Mouse (Mus musculus): ENCODE data around the gene Ankrd54. TPM values are rescaled to one million over a fixed set of nuclear protein-coding genes. Genes with fewer than 3 reads are reported as not detected.

Ankrd54 gene
- total and polyA plus RNA-seq, 3 experiments, result 21.8 to 38.6 (median 26.4) TPM

DNA sequence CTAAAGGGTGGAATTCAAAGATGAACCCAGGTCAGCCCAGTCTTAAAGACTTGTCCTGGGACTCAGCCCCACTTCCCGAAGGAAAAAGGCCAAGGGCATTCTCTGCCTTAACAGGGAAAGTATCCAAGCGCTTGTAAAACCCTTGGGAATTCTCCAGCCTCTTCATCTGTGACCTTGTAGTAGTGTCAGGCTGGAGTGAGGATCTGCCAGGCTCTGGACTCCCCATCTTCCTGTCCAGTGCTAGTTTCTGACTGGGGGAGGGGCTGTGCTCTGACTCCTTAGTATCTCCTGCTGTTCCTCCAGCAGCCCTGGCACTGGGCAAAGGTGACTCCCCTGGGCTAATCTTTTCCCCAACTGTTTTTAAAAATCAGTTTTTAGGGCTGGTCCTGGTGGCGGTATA lies 33.9 kb upstream of the Ankrd54 start:
- no peak overlapping the region for H3K4me3 ChIP-seq (replicated peaks in 1 of 3; ENCODE audit: low read depth in 2 of 3, low read length in 2 of 3, poor library complexity in 1 of 3)
- in situ Hi-C loops (cut with MboI; ENCODE audit: low pct_ligation_motif_present, low pct_unique_long_range_greater_than_20kb, low sequenced_read_pairs), result loop anchor here (5.0 kb wide), 1 partner anchor 41 kb away; no protein-coding TSS in a partner anchor
- no peak overlapping the region for H3K9ac ChIP-seq (ENCODE audit: insufficient read depth, low read depth)
- no peaks in the 10 kb centered on the region for H3K9me3 ChIP-seq (replicated peaks; ENCODE audit: low read length)
- no peak overlapping the region for H3K27ac ChIP-seq (ENCODE audit: insufficient read depth, low read depth)
- dilution Hi-C loops (cut with MboI; ENCODE audit: extremely low pct_ligation_motif_present, extremely low pct_unique_long_range_greater_than_20kb, low sequenced_read_pairs), result no loop called here
- no peak overlapping the region for H3K4me2 ChIP-seq (ENCODE audit: insufficient read depth, low read depth, poor library complexity, severe bottlenecking)
- DNase-seq (ENCODE audit: extremely low read depth), result no peak
- H3K79me2 ChIP-seq (replicated peaks; ENCODE audit: control insufficient read depth, extremely low read depth, insufficient read depth, poor library complexity, severe bottlenecking), result peaks cover 2% of the 10 kb centered on the region; the same call in 1 of the 2 replicates
- H3K4me1 ChIP-seq (ENCODE audit: control insufficient read depth in 1 of 2, insufficient read depth in 2 of 2), result no peaks in the 10 kb centered on the region
- peaks cover 38 to 54% of the 10 kb centered on the region in 2 experiments for H3K36me3 ChIP-seq (replicated peaks in 1 of 2; ENCODE audit: control insufficient read depth in 1 of 2, insufficient read depth in 1 of 2, low read length in 1 of 2)
- H3K27me3 ChIP-seq (replicated peaks), result no peaks in the 10 kb centered on the region
- no peak for TF ChIP-seq KAT2A (IDR thresholded peaks at IDR 0.05; ENCODE audit: insufficient replicate concordance, low read length)
- 0 out of 2 replicates have a peak, but pooled peaks have one; percentile 1 for TF ChIP-seq POLR2A (IDR thresholded peaks at IDR 0.05; ENCODE audit: low read depth, low read length)

DNA sequence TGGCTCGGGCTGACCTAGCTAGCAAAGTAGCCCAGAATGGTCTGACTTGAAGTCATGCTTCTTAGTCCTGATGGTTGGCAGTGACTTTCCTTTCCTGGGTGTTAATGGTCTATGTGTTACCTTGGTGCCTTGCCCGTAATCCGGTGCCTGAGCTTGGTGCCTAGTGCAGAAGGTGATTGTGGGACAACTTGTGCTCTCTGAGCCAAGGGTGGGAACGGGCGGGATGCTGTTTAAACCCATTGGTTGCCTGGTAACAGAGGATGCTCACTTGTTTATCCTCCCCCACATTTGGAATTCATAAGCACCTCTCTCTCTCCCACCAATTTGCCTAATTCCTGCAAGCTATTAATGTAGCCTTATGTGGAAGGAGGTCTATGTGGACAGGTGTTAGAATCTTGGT lies 32.8 kb upstream of the Ankrd54 start:
- no peaks in the 10 kb centered on the region for H3K4me1 ChIP-seq (ENCODE audit: control insufficient read depth in 1 of 2, insufficient read depth in 2 of 2)
- no peak overlapping the region for H3K27ac ChIP-seq (ENCODE audit: insufficient read depth, low read depth)
- H3K27me3 ChIP-seq (replicated peaks), result no peaks in the 10 kb centered on the region
- in situ Hi-C loops (cut with MboI; ENCODE audit: low pct_ligation_motif_present, low pct_unique_long_range_greater_than_20kb, low sequenced_read_pairs) (loop anchor here (5.0 kb wide), 1 partner anchor 42 kb away; no protein-coding TSS in a partner anchor), dilution Hi-C loops (cut with MboI; ENCODE audit: extremely low pct_ligation_motif_present, extremely low pct_unique_long_range_greater_than_20kb, low sequenced_read_pairs) (no loop called here)
- no peak for DNase-seq (ENCODE audit: extremely low read depth)
- H3K4me2 ChIP-seq (ENCODE audit: insufficient read depth, low read depth, poor library complexity, severe bottlenecking), result no peak overlapping the region
- H3K9me3 ChIP-seq (replicated peaks; ENCODE audit: low read length), result no peaks in the 10 kb centered on the region
- H3K4me3 ChIP-seq (replicated peaks in 1 of 3; ENCODE audit: low read depth in 2 of 3, low read length in 2 of 3, poor library complexity in 1 of 3), result no peak overlapping the region
- TF ChIP-seq ZKSCAN1 (IDR thresholded peaks at IDR 0.05; ENCODE audit: borderline replicate concordance, low read depth, low read length) (no peak), MYC (IDR thresholded peaks at IDR 0.05; ENCODE audit: low read depth, low read length) (no peak), PAX5 (IDR thresholded peaks at IDR 0.05; ENCODE audit: low read length) (no peak), USF2 (conservative IDR thresholded peaks at IDR 0.05; ENCODE audit: low read depth, low read length) (no peak)
- H3K9ac ChIP-seq (ENCODE audit: insufficient read depth, low read depth), result no peak overlapping the region
- H3K36me3 ChIP-seq (replicated peaks in 1 of 2; ENCODE audit: control insufficient read depth in 1 of 2, insufficient read depth in 1 of 2, low read length in 1 of 2), result peaks cover 48 to 65% of the 10 kb centered on the region in 2 experiments
- H3K79me2 ChIP-seq (replicated peaks; ENCODE audit: control insufficient read depth, extremely low read depth, insufficient read depth, poor library complexity, severe bottlenecking), result peaks cover 2% of the 10 kb centered on the region; the same call in 1 of the 2 replicates

- H3K27me3 ChIP-seq (replicated peaks), result no peaks in the 10 kb centered on the region
- H3K9me3 ChIP-seq (replicated peaks; ENCODE audit: low read length), result no peaks in the 10 kb centered on the region
- H3K4me3 ChIP-seq (replicated peaks in 1 of 3; ENCODE audit: low read depth in 2 of 3, low read length in 2 of 3, poor library complexity in 1 of 3), result no peak overlapping the region
- TF ChIP-seq CTCF (conservative IDR thresholded peaks at IDR 0.05 in 1 of 2, IDR thresholded peaks at IDR 0.05 in 1 of 2; ENCODE audit: low read depth in 2 of 2, low read length in 2 of 2), result peak in 1 of 2 experiments; percentile 48; a peak in 2 of 4 replicates
- peak; percentile 15 for TF ChIP-seq RAD21 (IDR thresholded peaks at IDR 0.05; ENCODE audit: low read depth, low read length)
- TF ChIP-seq NELFE (IDR thresholded peaks at IDR 0.05; ENCODE audit: low read depth, low read length), result no peak
- TF ChIP-seq ZKSCAN1 (IDR thresholded peaks at IDR 0.05; ENCODE audit: borderline replicate concordance, low read depth, low read length), result no peak
- TF ChIP-seq MEF2A (IDR thresholded peaks at IDR 0.05; ENCODE audit: borderline replicate concordance, low read depth, low read length), result no peak
- TF ChIP-seq MYC (IDR thresholded peaks at IDR 0.05; ENCODE audit: low read depth, low read length), result no peak
- dilution Hi-C loops (cut with MboI; ENCODE audit: extremely low pct_ligation_motif_present, extremely low pct_unique_long_range_greater_than_20kb, low sequenced_read_pairs) (no loop called here), in situ Hi-C loops (cut with MboI; ENCODE audit: low pct_ligation_motif_present, low pct_unique_long_range_greater_than_20kb, low sequenced_read_pairs) (no loop called here)
- H3K27ac ChIP-seq (ENCODE audit: insufficient read depth, low read depth), result no peak overlapping the region
- peaks cover 67 to 86% of the 10 kb centered on the region in 2 experiments for H3K36me3 ChIP-seq (replicated peaks in 1 of 2; ENCODE audit: control insufficient read depth in 1 of 2, insufficient read depth in 1 of 2, low read length in 1 of 2)
- no peak overlapping the region for H3K4me2 ChIP-seq (ENCODE audit: insufficient read depth, low read depth, poor library complexity, severe bottlenecking)
- H3K79me2 ChIP-seq (replicated peaks; ENCODE audit: control insufficient read depth, extremely low read depth, insufficient read depth, poor library complexity, severe bottlenecking), result peaks cover 5% of the 10 kb centered on the region; the same call in 1 of the 2 replicates
- no peaks in the 10 kb centered on the region for H3K4me1 ChIP-seq (ENCODE audit: control insufficient read depth in 1 of 2, insufficient read depth in 2 of 2)
- DNase-seq (ENCODE audit: extremely low read depth), result no peak
- no peak overlapping the region for H3K9ac ChIP-seq (ENCODE audit: insufficient read depth, low read depth)
These were observed 30.6 kb upstream of the Ankrd54 start for GRCm38 (mm10) chr15:79093083-79093839.
